Mouse (Mus musculus) mesoderm, embryonic 11.5 days (tissue): ENCODE results near the gene Prickle4.

ENCODE experiments used
- DNase-seq: peaks from one replicate; pipeline ENCODE4 v3.0.0-alpha.2; 2012; ENCODE audit warnings: low read depth, low spot score

Gene Prickle4

GRCm38 (mm10) chr17:47694503-47695336 is at the start of gene Prickle4:
Prickle4 (minus strand) TSS chr17:47694736.
- peak; percentile 96 for DNase-seq

- DNase-seq: no peak
Measured at GRCm38 (mm10) chr17:47744086-47744485, 49.5 kb upstream of the Prickle4 start.

GRCm38 (mm10) chr17:47742991-47743734 is 48.6 kb upstream of the Prickle4 start:
- DNase-seq: no peak

DNA sequence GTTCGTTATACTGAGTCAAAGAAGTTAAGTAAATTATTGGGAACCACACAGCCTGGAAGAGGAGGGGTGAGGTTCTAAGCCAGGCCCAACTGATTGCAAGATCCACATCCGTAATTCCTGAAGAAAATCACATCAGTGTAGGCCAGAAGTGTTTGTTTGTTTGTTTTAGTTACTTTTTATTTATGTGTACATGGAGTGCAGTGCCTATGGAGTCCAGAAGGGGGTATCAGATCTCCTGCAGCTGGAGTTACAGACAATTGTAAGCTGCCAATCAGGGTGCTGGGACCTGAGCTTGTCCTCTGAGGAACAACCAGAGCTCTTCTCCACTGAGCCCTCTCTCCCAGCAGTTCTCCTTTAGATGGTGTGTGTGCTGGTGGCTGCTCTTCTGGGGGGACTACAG is 45.6 kb upstream of the Prickle4 start:
- DNase-seq: no peak

DNA sequence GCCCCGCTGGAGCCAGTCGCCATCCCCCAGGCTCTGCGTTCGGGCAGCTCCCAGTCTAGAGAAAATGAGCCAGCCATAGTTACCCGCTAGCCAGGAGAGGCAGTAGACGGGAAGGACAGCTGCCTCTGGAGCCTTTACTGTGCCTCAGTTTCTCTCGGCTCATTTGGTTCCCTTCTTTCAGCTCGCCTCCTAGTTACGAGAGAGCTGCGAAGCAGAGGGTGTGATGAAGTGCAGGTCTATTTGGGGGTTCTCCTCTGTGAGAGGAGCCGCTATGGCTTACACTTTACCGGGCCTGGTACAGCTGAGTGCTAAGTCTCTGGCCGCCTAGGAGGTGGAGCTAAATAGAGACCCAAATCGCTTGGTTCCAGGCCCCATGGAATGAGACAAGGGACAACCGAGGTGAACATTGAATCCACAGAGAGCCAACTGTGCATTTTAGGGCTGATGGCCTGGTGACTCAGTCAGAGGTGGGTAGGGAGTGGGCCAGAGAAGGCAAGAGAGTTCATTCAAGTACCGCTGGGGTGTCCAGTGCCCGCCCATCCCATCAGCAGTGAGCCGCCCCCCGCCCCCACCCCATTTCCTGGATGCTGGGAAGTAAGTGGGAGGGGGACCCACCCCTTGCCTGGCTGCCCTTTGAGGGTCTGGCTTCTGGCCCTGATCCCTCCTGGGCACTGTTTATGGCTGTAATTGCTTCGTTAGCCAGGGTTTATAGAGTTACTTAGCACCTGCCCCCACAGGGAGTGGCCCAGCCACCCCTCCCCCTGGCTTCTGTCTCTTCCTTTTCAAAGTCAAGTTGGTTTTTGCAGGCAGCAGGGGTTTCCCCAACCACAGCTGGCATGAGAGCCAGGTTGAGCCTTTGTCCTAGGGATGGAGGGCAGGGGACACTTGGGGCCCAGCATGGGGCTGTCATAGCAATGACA is 44.6 kb upstream of the Prickle4 start:
- no peak for DNase-seq

DNA sequence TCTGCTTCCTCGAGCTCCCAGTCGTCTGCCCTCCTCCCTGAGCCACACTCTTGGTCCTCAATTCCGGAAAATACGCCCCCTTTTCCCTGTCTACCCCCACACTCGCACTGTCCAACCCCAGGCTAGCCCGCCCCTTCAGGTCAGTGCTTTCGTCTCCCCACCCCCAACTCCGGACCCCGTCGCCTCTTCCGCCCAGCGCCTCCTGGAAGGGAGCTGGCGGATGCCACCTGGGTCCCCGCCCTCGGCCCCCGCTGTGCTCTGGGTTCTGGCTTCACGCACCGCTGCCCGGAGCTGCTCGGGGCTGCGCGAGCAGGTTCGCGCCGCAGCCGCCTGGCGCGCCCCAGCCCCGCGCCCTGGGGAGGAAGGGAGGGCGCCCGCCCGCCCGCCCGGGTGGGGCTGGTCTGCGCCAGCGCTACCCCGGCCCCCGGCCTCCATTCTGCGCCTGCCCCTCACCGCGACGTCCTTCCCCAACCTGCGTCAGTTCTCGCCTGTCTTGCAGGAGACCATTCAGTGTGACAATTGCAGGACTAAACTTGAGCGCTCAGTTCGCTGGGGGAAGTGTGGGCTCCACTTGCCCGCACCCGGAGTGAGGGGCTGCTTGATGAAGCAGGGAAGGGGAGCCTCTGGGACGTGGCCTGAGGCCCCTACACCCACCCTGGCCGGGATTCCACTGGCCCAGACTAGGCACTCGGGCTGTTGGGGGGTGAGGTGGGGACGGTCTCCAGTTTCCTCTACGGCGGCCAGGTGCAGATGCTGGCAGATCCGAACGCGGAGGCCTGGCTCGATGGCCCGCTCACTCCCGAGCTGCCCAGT is 43.7 kb upstream of the Prickle4 start:
- peak; percentile 39 for DNase-seq

- peak; percentile 63 for DNase-seq
Measured at GRCm38 (mm10) chr17:47737271-47738065, 42.9 kb upstream of the Prickle4 start.

DNA sequence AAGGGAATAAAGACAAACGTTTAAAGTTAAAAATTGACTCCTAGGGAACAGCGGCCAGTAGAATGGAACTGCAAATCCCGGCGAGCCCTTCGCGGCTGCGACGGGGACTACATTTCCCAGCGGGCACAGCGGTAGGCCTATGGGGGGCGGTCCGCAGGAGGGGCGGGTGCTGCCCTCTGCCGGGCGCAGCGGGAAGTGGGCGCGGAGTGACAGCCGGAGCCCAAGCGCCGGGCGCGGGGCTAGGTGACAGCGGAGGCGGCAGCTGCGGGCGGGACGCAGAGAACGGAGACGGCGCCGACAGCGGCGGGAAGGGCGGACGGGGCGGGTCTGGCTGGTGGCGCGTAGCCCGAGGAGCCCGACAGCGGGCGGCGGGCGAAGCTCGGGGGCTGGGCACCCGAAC is 42.3 kb upstream of the Prickle4 start, which contains the start of gene Tfeb:
Gene Tfeb (plus strand): TSS at position 175 of the 400 bp plus-strand sequence.
- DNase-seq: peak; percentile 93

GRCm38 (mm10) chr17:47735553-47736100 is 41.1 kb upstream of the Prickle4 start:
- no peak for DNase-seq

DNA sequence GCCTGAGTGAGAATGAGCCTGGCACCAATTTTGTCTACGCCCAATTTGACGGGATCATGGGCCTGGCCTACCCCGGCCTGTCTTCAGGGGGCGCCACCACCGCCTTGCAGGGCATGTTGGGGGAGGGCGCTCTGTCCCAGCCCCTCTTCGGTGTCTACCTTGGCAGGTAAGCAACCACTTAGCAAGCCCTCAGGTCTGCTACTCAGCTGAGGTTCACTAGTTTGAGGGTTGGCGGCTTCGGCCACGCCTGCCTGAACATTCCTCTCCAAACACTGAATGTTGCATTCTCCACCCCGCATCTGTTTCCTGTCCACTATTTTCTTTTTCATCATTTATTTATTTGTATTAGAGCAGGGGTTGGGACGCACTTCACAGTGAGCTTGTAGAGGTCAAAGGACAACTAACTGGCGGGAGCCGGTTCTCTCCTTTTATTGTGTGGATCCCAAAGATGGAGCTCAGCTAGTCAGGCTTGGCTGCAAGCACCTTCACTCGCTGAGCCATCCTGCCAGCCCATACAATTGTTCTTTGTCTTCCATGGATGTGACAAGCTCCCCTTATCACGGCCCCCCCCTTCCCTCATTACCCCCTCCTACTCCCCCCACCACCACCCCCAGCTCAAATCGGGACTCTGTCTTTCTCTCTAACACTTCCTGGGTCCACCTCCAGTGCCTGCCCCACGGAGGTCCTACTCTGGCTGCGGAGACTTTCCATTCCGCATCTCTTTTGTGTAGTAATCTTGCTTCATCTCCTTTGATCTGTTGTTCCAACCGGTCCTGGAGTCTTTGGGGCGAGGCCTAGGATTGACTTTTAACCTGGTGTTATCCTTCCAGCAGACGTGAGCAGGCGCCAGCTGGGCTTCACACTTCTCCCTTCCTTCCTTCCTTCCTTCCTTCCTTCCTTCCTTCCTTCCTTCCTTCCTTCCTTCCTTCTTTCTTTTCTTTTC is 36.4 kb upstream of the Prickle4 start:
- DNase-seq: no peak

- no peak for DNase-seq
Measured at GRCm38 (mm10) chr17:47726566-47726965, 32.0 kb upstream of the Prickle4 start, which contains the start of gene Pgc. Pgc (plus strand) TSS chr17:47726842.

- DNase-seq: no peak
Measured at GRCm38 (mm10) chr17:47721183-47721582, 26.6 kb upstream of the Prickle4 start.

- no peak for DNase-seq
Measured at GRCm38 (mm10) chr17:47715037-47715436, 20.5 kb upstream of the Prickle4 start.

GRCm38 (mm10) chr17:47712889-47713571 is 18.5 kb upstream of the Prickle4 start:
- DNase-seq: no peak

DNA sequence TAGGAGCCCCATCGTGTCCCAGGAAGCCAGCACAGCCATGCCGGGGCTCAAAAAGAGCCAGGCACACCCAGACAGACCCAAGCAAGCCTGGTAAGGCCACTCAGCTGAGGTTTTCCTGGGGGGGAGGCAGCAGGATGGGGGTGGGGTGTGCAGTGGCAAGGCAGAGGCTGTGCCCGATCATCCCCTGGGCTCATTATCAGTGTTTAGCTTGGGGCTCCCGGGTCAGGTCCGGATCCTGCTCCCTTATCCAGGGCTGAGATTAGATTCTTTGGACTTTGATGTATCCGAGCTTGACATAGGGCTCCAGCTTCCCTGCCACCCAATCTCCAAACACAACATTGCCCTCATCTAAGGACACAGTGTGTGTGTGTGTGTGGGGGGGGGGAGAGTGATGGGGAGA is 17.3 kb upstream of the Prickle4 start:
- DNase-seq: no peak

DNA sequence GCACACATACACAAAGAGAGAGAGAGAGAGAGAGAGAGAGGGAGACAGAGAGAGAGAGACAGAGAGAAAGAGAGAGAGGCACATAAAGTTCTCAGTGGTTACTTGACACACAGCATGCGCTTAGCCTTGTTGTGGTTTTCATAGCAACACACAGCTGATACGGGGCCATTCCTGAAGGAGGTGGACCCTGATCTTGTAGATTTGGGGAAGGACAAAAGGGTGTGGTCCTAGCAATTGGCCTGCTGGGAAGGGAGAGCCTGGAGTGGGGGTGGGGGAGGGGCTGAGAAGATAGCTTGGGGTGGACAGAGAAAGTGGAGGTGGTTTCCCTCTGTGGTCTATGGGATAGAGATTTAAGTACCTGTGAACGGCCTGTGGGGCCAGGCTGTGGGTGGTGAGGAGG is 15.5 kb upstream of the Prickle4 start:
- DNase-seq: no peak

DNA sequence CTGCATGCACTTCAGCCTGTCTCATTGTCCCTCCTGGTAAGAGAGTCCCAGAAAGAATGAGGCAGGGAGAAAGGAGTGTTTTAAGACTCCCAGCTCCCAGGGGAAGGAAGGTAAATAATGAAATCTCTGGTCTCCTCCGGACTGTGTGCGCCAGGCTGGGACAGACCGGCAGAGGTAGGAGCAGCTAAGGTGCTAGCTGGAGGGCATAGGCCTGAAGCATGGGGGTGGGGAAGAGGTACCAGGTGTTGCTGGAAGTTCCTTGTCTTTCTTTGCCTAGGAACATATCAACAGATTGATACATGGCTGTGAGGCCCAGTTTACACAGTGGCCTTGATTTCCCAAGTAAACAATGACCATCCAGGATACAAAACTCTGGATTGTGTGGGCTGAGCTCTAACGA is 14.4 kb upstream of the Prickle4 start:
- no peak for DNase-seq

- no peak for DNase-seq
Measured at GRCm38 (mm10) chr17:47707961-47708360, 13.4 kb upstream of the Prickle4 start.
